Mouse (Mus musculus): ENCODE results near the gene Gsta2. TPM values are rescaled to one million over a fixed set of nuclear protein-coding genes. Genes with fewer than 3 reads are reported as not detected.
"Not testable (repeated sequence)": the region's sequence is repeated elsewhere in the genome, so short reads cannot be mapped to it uniquely, and the experiment has no call there.

Gsta2 gene
- polyA plus RNA-seq, 1 experiment = not detected

GRCm38 (mm10) chr9:78319499-78319898 lies 36.1 kb downstream of the Gsta2 start:
- H3K4me1 ChIP-seq (ENCODE audit: control insufficient read depth) = no peaks in the 10 kb centered on the region
- no peak overlapping the region for H3K4me3 ChIP-seq (replicated peaks)
- no peaks in the 10 kb centered on the region for H3K27me3 ChIP-seq (ENCODE audit: control insufficient read depth)
- TF ChIP-seq GATA1 (IDR thresholded peaks at IDR 0.05; ENCODE audit: low read length) (no peak), TAL1 (IDR thresholded peaks at IDR 0.05; ENCODE audit: low read length) (no peak)
- no peaks in the 10 kb centered on the region for H3K36me3 ChIP-seq (ENCODE audit: control insufficient read depth)
- H3K9me3 ChIP-seq (ENCODE audit: control insufficient read depth, low read length) = no peaks in the 10 kb centered on the region; the same call in 1 of the 2 replicates

GRCm38 (mm10) chr9:78314696-78315095 lies 40.9 kb downstream of the Gsta2 start, which contains the start of gene Omt2a:
Omt2a (minus strand) TSS chr9:78314796.
- Histone ChIP-seq H3K36me3 (ENCODE audit: control insufficient read depth) (no peaks in the 10 kb centered on the region), H3K27me3 (ENCODE audit: control insufficient read depth) (no peaks in the 10 kb centered on the region)
- TF ChIP-seq TAL1 (IDR thresholded peaks at IDR 0.05; ENCODE audit: low read length) (no peak), GATA1 (IDR thresholded peaks at IDR 0.05; ENCODE audit: low read length) (no peak)

GRCm38 (mm10) chr9:78308122-78308521 lies 47.5 kb downstream of the Gsta2 start:
- H3K9me3 ChIP-seq (ENCODE audit: control insufficient read depth, low read length); H3K4me1 ChIP-seq (ENCODE audit: control insufficient read depth); H3K36me3 ChIP-seq (ENCODE audit: control insufficient read depth); H3K4me3 ChIP-seq (replicated peaks); H3K27me3 ChIP-seq (ENCODE audit: control insufficient read depth): not testable (repeated sequence)

More at GRCm38 (mm10) chr9:78314696-78315095, 40.9 kb downstream of the Gsta2 start, which contains the start of gene Omt2a:
- Histone ChIP-seq H3K9me3 (ENCODE audit: control insufficient read depth, low read length) (no peaks in the 10 kb centered on the region; the same call in 1 of the 2 replicates), H3K4me3 (replicated peaks) (no peak within 1 kb of the TSS), H3K4me1 (ENCODE audit: control insufficient read depth) (no peaks in the 10 kb centered on the region)

- H3K9me3 ChIP-seq (ENCODE audit: control insufficient read depth, low read length); H3K36me3 ChIP-seq (ENCODE audit: control insufficient read depth); H3K27me3 ChIP-seq (ENCODE audit: control insufficient read depth); H3K4me1 ChIP-seq (ENCODE audit: control insufficient read depth); H3K4me3 ChIP-seq (replicated peaks): not testable (repeated sequence)
Observed at GRCm38 (mm10) chr9:78299143-78299542, 56.4 kb downstream of the Gsta2 start.

GRCm38 (mm10) chr9:78298232-78298631 lies 57.4 kb downstream of the Gsta2 start:
- H3K9me3 ChIP-seq (ENCODE audit: control insufficient read depth, low read length) = no peaks in the 10 kb centered on the region
- no peak for TF ChIP-seq TAL1 (IDR thresholded peaks at IDR 0.05; ENCODE audit: low read length)
- TF ChIP-seq GATA1 (IDR thresholded peaks at IDR 0.05; ENCODE audit: low read length) = no peak
- no peak overlapping the region for H3K4me3 ChIP-seq (replicated peaks)
- H3K27me3 ChIP-seq (ENCODE audit: control insufficient read depth) = no peaks in the 10 kb centered on the region
- H3K4me1 ChIP-seq (ENCODE audit: control insufficient read depth) = no peaks in the 10 kb centered on the region
- no peaks in the 10 kb centered on the region for H3K36me3 ChIP-seq (ENCODE audit: control insufficient read depth)

- not testable (repeated sequence) for H3K4me3 ChIP-seq (replicated peaks); H3K27me3 ChIP-seq (ENCODE audit: control insufficient read depth); H3K36me3 ChIP-seq (ENCODE audit: control insufficient read depth); H3K4me1 ChIP-seq (ENCODE audit: control insufficient read depth); H3K9me3 ChIP-seq (ENCODE audit: control insufficient read depth, low read length)
Observed at GRCm38 (mm10) chr9:78296089-78296488, 59.5 kb downstream of the Gsta2 start.

GRCm38 (mm10) chr9:78294781-78295180 lies 60.8 kb downstream of the Gsta2 start:
- not testable (repeated sequence) for H3K9me3 ChIP-seq (ENCODE audit: control insufficient read depth, low read length); H3K36me3 ChIP-seq (ENCODE audit: control insufficient read depth); H3K27me3 ChIP-seq (ENCODE audit: control insufficient read depth); H3K4me1 ChIP-seq (ENCODE audit: control insufficient read depth); H3K4me3 ChIP-seq (replicated peaks)

- H3K36me3 ChIP-seq (ENCODE audit: control insufficient read depth); H3K4me3 ChIP-seq (replicated peaks); H3K4me1 ChIP-seq (ENCODE audit: control insufficient read depth); H3K9me3 ChIP-seq (ENCODE audit: control insufficient read depth, low read length); H3K27me3 ChIP-seq (ENCODE audit: control insufficient read depth): not testable (repeated sequence)
Observed at GRCm38 (mm10) chr9:78293683-78294082, 61.9 kb downstream of the Gsta2 start.

- H3K36me3 ChIP-seq (ENCODE audit: control insufficient read depth); H3K4me3 ChIP-seq (replicated peaks); H3K27me3 ChIP-seq (ENCODE audit: control insufficient read depth); H3K4me1 ChIP-seq (ENCODE audit: control insufficient read depth); H3K9me3 ChIP-seq (ENCODE audit: control insufficient read depth, low read length): not testable (repeated sequence)
Observed at GRCm38 (mm10) chr9:78292462-78292861, 63.1 kb downstream of the Gsta2 start.

- not testable (repeated sequence) for H3K36me3 ChIP-seq (ENCODE audit: control insufficient read depth); H3K4me3 ChIP-seq (replicated peaks); H3K9me3 ChIP-seq (ENCODE audit: control insufficient read depth, low read length); H3K27me3 ChIP-seq (ENCODE audit: control insufficient read depth); H3K4me1 ChIP-seq (ENCODE audit: control insufficient read depth)
Observed at GRCm38 (mm10) chr9:78289723-78290122, 65.9 kb downstream of the Gsta2 start, which contains the start of gene Gm10639. Gm10639 (plus strand) TSS chr9:78289923.

GRCm38 (mm10) chr9:78289063-78289462 lies 66.5 kb downstream of the Gsta2 start:
- H3K27me3 ChIP-seq (ENCODE audit: control insufficient read depth); H3K9me3 ChIP-seq (ENCODE audit: control insufficient read depth, low read length); H3K4me3 ChIP-seq (replicated peaks); H3K36me3 ChIP-seq (ENCODE audit: control insufficient read depth); H3K4me1 ChIP-seq (ENCODE audit: control insufficient read depth): not testable (repeated sequence)

GRCm38 (mm10) chr9:78282002-78282711 lies 73.4 kb downstream of the Gsta2 start:
- not testable (repeated sequence) for H3K9me3 ChIP-seq (ENCODE audit: control insufficient read depth, low read length); H3K4me1 ChIP-seq (ENCODE audit: control insufficient read depth); H3K27me3 ChIP-seq (ENCODE audit: control insufficient read depth); H3K36me3 ChIP-seq (ENCODE audit: control insufficient read depth); H3K4me3 ChIP-seq (replicated peaks)

All from erythroblast, embryonic 14.5 days (primary cell).